Mouse (Mus musculus): ENCODE measurements around the gene Mboat2. TPM values are rescaled to one million over a fixed set of nuclear protein-coding genes. Genes with fewer than 3 reads are reported as not detected.

Gene Mboat2
- polyA plus RNA-seq, 1 experiment from 2014 or later, result 46.6 TPM

DNA sequence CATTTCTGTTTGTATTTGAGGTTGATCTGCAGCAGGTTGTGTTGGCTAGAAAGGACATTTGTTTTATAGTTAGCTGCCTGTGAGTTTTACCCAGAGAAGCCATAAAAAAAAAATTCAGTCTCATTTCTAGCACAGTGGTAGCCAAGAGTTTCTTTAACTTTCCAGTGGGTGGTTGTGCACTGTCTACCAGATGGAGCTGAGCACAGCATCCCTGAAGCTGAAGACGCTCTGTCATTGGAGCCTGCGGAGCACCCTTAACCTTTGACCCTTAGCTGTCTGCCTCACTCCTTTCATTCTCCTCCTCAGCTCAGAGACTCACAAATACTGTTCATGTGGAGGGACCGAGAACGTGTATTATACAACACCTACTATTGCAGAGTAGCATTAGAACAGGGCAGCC is 40.2 kb downstream of the Mboat2 start:
- no peak overlapping the region for H3K27ac ChIP-seq

DNA sequence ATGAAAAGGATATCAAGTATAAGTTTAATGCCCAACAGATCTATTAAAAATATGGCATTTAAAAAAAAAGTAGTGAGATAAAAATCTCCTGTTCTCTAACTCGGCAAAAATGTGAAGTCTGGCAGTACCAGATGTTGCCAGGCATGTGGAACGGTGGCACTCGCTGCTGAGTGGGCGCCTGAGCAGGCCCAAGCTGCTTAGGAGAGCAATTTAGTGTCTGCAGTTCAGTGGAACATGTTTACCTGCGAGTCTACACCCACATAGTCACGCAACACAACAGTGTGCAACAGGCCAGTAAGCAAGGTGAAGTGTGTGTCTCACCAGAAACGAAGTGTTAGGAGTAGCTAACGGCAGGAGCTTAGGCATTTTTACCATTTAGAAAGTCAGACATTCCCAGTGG is 41.6 kb downstream of the Mboat2 start:
- Histone ChIP-seq H3K27ac (no peak overlapping the region), H3K27me3 (ENCODE audit: poor library complexity, severe bottlenecking) (no peaks in the 10 kb centered on the region), H3K36me3 (replicated peaks) (no peaks in the 10 kb centered on the region), H3K4me3 (no peak overlapping the region), H3K4me1 (peaks cover 18% of the 10 kb centered on the region), H3K9me3 (no peaks in the 10 kb centered on the region)
- no peak for DNase-seq (ENCODE audit: extremely low spot score, low spot score)
- WGBS, result 94% methylated on average over 8 of the region's 8 CpGs

More for the DNA sequence above, 40.2 kb downstream of the Mboat2 start:
- H3K9me3 ChIP-seq, result no peaks in the 10 kb centered on the region
- DNase-seq (ENCODE audit: extremely low spot score, low spot score), result no peak
- H3K36me3 ChIP-seq (replicated peaks), result no peaks in the 10 kb centered on the region
- peaks cover 9% of the 10 kb centered on the region for H3K4me1 ChIP-seq
- no peaks in the 10 kb centered on the region for H3K27me3 ChIP-seq (ENCODE audit: poor library complexity, severe bottlenecking)
- H3K4me3 ChIP-seq, result no peak overlapping the region
- WGBS, result 57% methylated on average over 4 of the region's 4 CpGs

DNA sequence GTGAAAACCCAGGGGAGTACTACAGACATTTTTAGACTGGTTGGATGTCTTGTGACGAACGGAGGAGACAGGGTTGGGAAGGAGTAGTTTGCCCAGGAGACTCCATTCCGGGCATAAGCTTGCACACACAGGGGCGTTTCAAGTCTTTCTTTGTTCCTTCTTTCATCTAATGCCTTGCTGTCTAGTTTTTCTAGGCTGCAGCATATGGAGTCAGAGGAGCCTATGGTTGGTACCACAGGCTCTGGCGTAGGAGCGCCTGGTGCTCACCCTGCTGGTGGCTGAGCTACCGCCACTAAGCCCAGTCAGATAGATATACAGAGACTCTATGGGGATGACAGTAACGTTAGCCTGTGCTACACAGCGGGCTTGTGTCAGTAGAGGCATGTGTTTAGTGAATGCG is 42.0 kb downstream of the Mboat2 start:
- Histone ChIP-seq H3K27me3 (ENCODE audit: poor library complexity, severe bottlenecking) (no peaks in the 10 kb centered on the region), H3K9me3 (no peaks in the 10 kb centered on the region), H3K4me1 (peaks cover 22% of the 10 kb centered on the region), H3K36me3 (replicated peaks) (no peaks in the 10 kb centered on the region), H3K27ac (no peak overlapping the region), H3K4me3 (no peak overlapping the region)
- 86% methylated on average over 10 of the region's 10 CpGs for WGBS
- DNase-seq (ENCODE audit: extremely low spot score, low spot score), result no peak

DNA sequence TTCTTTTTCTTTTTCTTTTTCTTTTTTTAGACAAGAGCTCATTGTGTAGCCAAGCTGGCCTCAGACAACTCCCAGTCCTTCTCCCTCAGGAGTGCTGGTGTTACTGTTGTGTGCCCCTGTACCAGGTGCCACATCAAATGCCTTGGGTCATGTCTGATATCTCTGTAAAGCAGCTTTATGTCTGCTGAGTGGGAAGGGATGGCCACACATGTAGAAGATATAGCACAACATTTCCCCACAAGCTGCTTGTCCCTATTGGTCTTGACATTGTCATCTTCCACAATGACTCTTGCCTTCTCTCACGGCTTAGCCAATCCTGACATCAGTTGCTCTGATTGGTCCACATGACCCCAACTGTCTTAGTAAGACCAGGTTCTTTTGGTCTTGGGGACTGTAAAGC is 45.2 kb downstream of the Mboat2 start:
- no peak overlapping the region for H3K4me3 ChIP-seq
- H3K9me3 ChIP-seq, result no peaks in the 10 kb centered on the region
- no peak for DNase-seq (ENCODE audit: extremely low spot score, low spot score)
- H3K27ac ChIP-seq, result no peak overlapping the region
- no peaks in the 10 kb centered on the region for H3K27me3 ChIP-seq (ENCODE audit: poor library complexity, severe bottlenecking)
- peaks cover 32% of the 10 kb centered on the region for H3K4me1 ChIP-seq
- H3K36me3 ChIP-seq (replicated peaks), result no peaks in the 10 kb centered on the region
- 84% methylated on average over 1 of the region's 1 CpGs for WGBS

DNA sequence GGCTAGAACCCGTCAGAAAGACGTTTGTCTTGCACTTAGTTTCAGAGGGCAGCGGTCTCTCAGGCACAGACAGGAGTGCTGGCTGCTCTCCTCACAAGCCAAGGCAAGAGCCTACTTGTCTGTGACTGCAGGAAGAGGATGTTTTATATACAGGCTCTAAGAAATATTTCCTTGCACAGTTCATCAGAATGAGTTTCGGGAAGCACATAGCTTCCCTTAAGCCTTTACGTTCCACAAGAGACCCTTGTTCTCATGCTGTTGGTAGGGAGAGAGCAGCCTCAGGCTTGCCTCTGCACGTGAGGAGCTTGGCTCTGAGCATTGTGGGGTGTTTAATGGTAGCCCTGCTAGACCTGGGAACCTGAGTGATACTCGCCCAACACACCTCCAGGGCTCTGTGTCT is 46.6 kb downstream of the Mboat2 start:
- no peak for DNase-seq (ENCODE audit: extremely low spot score, low spot score)
- WGBS, result 80% methylated on average over 7 of the region's 7 CpGs
- Histone ChIP-seq H3K9me3 (no peaks in the 10 kb centered on the region), H3K4me3 (no peak overlapping the region), H3K27ac (no peak overlapping the region), H3K36me3 (replicated peaks) (peaks cover under 1% of the 10 kb centered on the region; the same call in 1 of the 2 replicates), H3K27me3 (ENCODE audit: poor library complexity, severe bottlenecking) (no peaks in the 10 kb centered on the region), H3K4me1 (peaks cover 26% of the 10 kb centered on the region)

DNA sequence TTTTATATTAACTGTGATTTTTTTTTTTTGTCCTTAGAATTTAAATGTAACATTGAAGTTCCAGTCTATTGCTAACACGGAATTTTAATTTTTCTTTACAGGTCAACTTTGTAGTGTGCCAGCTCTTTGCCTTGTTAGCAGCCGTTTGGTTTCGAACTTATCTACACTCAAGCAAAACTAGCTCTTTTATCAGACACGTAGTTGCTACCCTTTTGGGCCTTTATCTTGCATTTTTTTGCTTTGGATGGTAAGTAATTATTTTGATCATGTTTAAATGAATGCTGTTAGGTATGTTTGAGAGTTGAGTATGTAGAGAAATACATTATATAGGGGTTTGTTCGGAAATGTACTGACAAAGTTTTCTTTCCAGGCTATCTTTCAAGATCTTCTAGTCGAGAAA is 47.4 kb downstream of the Mboat2 start:
- Histone ChIP-seq H3K27me3 (ENCODE audit: poor library complexity, severe bottlenecking) (no peaks in the 10 kb centered on the region), H3K4me3 (no peak overlapping the region), H3K36me3 (replicated peaks) (peaks cover 9% of the 10 kb centered on the region), H3K4me1 (peaks cover 26% of the 10 kb centered on the region), H3K9me3 (no peaks in the 10 kb centered on the region), H3K27ac (no peak overlapping the region)
- DNase-seq (ENCODE audit: extremely low spot score, low spot score), result no peak
- WGBS, result 92% methylated on average over 6 of the region's 6 CpGs

DNA sequence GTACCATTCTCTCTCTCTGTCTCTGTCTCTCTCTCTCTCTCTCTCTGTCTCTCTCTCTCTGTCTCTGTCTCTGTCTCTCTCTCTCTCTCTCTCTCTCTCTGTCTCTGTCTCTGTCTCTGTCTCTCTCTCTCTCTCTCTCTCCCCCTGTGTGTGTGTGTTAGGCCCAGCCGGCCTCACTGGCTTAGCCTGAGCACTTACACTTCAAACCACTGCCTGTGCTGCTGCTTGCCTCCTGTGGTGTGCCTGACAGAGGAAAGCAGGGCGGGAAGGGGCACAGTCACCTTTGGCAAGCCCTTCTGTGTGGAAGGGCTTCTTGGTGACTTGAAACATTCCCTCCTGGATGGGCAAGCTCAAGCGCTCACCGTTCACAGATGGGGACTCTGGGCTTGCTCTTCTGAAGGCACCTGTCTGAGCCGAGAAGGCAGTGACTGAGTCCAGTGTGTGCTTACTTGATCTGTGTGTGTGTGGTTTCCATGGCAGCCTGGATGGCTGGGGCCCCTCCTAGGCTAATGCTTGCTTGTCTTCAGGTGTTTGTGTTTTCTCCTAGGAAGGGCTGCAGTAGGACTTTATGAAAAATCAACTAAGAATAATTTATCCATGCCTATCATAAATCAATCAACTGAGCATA is 48.2 kb downstream of the Mboat2 start:
- DNase-seq (ENCODE audit: extremely low spot score, low spot score), result no peak
- Histone ChIP-seq H3K4me3 (no peak overlapping the region), H3K36me3 (replicated peaks) (peaks cover 17% of the 10 kb centered on the region), H3K27ac (peak overlapping the region; percentile 56; the same call in 1 of the 2 replicates), H3K4me1 (peaks cover 26% of the 10 kb centered on the region), H3K9me3 (no peaks in the 10 kb centered on the region), H3K27me3 (ENCODE audit: poor library complexity, severe bottlenecking) (no peaks in the 10 kb centered on the region)
- 48% methylated on average over 5 of the region's 5 CpGs for WGBS

DNA sequence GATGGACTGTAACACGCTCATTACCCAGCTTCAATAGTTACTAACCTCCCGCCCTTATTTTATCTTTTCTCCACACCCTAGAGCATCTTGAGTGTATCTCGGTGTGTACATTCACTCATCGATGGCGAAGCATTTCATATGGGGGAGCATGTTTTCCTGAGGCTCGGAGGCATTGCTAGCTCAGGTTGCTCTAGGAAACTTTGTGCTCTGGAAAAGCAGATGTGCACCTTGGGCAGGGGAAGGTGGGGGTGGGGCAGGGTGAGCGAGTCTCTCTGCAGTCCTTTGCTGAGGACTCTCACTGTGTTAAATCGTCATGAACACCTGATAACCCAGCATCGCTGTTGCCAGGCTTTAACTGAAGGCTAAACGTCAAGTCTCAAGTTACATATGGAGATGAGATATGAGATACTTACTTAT is 48.9 kb downstream of the Mboat2 start:
- DNase-seq (ENCODE audit: extremely low spot score, low spot score), result no peak
- no peak overlapping the region for H3K4me3 ChIP-seq
- 89% methylated on average over 10 of the region's 10 CpGs for WGBS
- peaks cover 26% of the 10 kb centered on the region for H3K4me1 ChIP-seq
- peaks cover 25% of the 10 kb centered on the region for H3K36me3 ChIP-seq (replicated peaks)
- no peaks in the 10 kb centered on the region for H3K27me3 ChIP-seq (ENCODE audit: poor library complexity, severe bottlenecking)
- no peaks in the 10 kb centered on the region for H3K9me3 ChIP-seq
- no peak overlapping the region for H3K27ac ChIP-seq

DNA sequence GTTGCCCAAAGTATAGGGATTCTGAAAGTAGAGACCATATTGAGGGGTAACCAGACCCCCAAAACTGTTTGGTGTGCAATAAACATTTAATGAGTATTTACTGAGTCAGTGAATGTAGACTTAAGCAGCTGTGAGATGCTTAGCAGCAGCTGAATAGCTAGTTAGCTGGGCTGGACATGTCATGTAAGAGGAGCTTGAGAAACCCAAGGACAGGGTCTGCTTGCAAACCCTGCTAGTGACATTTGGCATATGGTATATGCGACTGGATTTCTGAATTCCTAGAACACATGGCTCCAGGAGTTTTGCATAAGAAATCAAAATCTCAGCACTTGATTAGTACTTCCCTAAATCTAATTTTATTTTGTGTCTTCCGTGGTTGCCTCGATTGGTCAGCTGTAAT is 52.6 kb downstream of the Mboat2 start:
- H3K36me3 ChIP-seq (replicated peaks), result peaks cover 53% of the 10 kb centered on the region
- no peaks in the 10 kb centered on the region for H3K9me3 ChIP-seq
- H3K4me1 ChIP-seq, result peaks cover 14% of the 10 kb centered on the region
- H3K27ac ChIP-seq, result no peak overlapping the region
- no peaks in the 10 kb centered on the region for H3K27me3 ChIP-seq (ENCODE audit: poor library complexity, severe bottlenecking)
- no peak for DNase-seq (ENCODE audit: extremely low spot score, low spot score)
- no peak overlapping the region for H3K4me3 ChIP-seq
- 95% methylated on average over 3 of the region's 3 CpGs for WGBS

DNA sequence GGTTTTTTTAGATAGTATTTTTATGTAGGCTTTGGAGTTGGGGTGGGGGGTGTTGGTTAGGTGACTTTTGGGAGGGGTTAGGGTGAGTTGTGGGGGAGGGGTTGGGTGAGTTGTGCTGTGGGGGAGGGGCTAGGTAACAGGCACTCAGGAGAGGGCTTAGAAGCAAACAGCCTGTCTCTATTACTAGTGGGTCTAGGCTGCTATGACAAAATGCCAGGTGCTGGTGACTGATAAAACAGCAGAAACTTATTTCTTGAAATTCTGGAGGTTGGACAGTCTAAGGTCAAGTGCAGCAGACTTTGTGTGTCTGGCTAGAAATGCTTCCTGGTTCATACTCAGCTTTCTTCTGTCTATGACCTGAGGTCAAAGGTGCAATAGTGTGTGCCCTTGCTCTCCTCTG is 56.1 kb downstream of the Mboat2 start:
- no peak for DNase-seq (ENCODE audit: extremely low spot score, low spot score)
- Histone ChIP-seq H3K4me3 (no peak overlapping the region), H3K4me1 (no peaks in the 10 kb centered on the region), H3K27ac (no peak overlapping the region), H3K9me3 (no peaks in the 10 kb centered on the region), H3K36me3 (replicated peaks) (peaks cover 83% of the 10 kb centered on the region), H3K27me3 (ENCODE audit: poor library complexity, severe bottlenecking) (no peaks in the 10 kb centered on the region)

DNA sequence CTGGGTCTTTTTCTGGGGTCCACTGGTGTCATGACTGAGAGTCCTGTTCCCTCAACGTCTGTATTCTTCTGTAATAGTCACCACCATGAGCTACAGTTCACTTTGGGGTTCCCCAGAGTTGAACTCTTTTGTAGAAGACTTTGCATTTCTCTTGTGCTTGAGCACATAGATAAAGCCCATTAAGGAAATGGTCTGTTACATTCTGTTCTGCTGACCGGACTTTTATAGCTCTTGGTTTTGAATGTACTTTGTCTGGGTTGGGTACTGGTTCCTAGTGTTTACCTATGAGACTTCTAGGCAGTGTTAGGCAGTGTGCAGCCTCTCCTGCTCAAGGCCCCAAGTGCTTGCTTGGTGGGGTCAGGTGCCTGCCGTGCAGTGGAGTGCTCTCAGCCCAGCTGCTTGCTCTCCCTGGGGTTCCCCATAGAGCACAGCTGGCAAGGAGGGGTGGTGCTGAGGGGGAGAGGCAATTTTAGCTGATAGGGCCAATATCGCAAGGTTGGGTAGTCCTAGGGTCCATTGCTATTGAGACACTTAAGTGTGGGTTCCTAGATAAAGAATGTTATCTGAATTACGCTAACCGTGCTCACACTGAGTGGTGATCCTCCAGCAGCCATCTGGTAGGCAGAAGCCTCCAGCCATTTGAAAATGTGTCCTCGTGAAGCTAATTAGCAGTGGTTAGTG is 58.8 kb downstream of the Mboat2 start:
- peak overlapping the region; percentile 35; the same call in 1 of the 2 replicates for H3K27ac ChIP-seq
- WGBS, result 89% methylated on average over 7 of the region's 7 CpGs
- H3K27me3 ChIP-seq (ENCODE audit: poor library complexity, severe bottlenecking), result no peaks in the 10 kb centered on the region
- H3K36me3 ChIP-seq (replicated peaks), result peaks cover 66% of the 10 kb centered on the region
- H3K9me3 ChIP-seq, result no peaks in the 10 kb centered on the region
- H3K4me1 ChIP-seq, result peaks cover 15% of the 10 kb centered on the region
- H3K4me3 ChIP-seq, result no peak overlapping the region
- no peak for DNase-seq (ENCODE audit: extremely low spot score, low spot score)

DNA sequence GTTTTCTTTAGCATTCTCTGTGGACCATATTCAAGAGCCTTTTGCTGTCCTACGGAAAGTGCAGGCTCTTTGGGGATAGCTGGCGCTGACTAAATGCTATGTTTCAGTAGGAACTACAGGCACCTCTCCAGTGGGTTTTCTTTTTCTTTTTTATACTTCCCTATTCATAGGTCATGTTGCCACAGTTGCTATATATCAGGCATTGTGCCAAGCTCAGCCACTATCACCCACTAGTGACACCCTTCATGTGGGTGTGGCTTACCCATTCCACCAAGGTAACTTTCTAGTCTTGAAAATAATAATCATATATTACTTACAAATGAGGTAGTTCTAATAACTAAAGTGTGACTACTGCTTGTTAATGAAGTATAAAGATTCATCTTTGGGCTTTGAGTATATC is 59.5 kb downstream of the Mboat2 start:
- 97% methylated on average over 2 of the region's 2 CpGs for WGBS
- Histone ChIP-seq H3K27me3 (ENCODE audit: poor library complexity, severe bottlenecking) (no peaks in the 10 kb centered on the region), H3K27ac (no peak overlapping the region), H3K36me3 (replicated peaks) (peaks cover 64% of the 10 kb centered on the region), H3K9me3 (no peaks in the 10 kb centered on the region), H3K4me3 (no peak overlapping the region), H3K4me1 (peaks cover 17% of the 10 kb centered on the region)
- no peak for DNase-seq (ENCODE audit: extremely low spot score, low spot score)

DNA sequence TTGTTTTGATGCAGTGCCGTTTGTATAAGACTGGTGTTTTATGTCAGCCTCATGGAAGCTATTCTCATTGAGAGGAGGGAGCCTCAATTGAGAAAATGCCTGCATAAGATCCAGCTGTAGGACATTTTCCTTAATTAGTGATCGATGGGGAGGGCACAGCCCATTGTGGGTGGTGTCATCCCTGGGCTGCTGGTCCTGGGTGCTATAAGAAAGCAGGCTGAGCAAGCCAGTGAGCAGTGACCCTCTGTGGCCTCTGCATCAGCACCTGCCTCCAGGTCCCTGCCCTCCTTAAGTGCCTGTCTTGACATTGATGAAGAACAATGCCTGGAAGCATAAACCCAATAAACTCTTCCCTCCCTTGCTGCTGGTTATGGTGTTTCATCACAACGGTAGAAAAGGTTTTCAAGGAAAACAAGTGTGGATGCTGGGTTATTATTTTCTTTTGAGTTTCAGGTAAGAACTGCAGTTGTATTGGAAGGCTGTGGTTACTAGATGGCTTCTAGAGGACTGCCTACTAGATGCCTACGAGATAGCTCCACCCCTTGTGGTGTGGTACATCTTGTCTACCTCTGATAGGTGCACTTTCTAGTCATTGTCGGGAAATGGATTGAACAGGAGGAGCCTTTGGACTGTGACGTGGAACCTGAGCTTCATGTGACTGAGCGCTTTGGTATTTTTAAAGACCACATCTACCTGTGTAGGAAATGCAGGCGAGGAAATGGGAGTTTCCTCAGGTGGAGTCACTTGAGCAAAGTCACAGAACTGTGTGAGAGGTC is 60.2 kb downstream of the Mboat2 start:
- H3K27ac ChIP-seq, result no peak overlapping the region
- H3K4me1 ChIP-seq, result peaks cover 17% of the 10 kb centered on the region
- no peaks in the 10 kb centered on the region for H3K9me3 ChIP-seq
- H3K4me3 ChIP-seq, result no peak overlapping the region
- no peak for DNase-seq (ENCODE audit: extremely low spot score, low spot score)
- peaks cover 66% of the 10 kb centered on the region for H3K36me3 ChIP-seq (replicated peaks)
- 94% methylated on average over 8 of the region's 8 CpGs for WGBS
- no peaks in the 10 kb centered on the region for H3K27me3 ChIP-seq (ENCODE audit: poor library complexity, severe bottlenecking)
